Mouse (Mus musculus): ENCODE measurements around the gene Slc25a13. TPM values are rescaled to one million over a fixed set of nuclear protein-coding genes. Genes with fewer than 3 reads are reported as not detected.

The Slc25a13 gene
- polyA plus RNA-seq, 1 experiment, result 0.75 TPM

DNA sequence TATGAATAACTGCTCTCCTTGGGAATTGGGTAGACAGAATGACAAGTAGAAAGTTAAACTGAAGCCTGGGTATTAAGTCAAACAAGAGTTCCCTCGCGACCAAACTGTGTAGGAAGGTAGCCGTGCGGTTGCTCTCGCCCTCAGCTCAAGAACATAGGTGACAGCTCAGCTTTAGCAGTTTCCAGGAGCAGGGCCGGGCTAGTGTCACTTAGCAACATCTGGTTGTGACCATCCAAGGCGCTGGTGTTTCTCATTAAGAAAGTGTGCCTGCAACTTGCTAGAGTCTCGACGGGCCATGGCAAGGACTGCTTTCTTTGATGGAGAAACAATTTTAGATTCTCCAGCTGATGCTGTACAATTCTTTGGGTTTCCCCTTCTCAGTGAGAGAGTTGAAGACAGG, 200.0 kb downstream of the Slc25a13 start:
- Histone ChIP-seq H3K27ac (ENCODE audit: insufficient read depth, low read length) (no peak overlapping the region), H3K4me1 (ENCODE audit: control insufficient read depth, insufficient read depth, insufficient read length) (no peaks in the 10 kb centered on the region), H3K36me3 (ENCODE audit: control insufficient read depth, insufficient read depth, low read length) (no peaks in the 10 kb centered on the region), H3K4me3 (ENCODE audit: extremely low read depth, insufficient read depth, insufficient read length) (no peak overlapping the region), H3K27me3 (ENCODE audit: control insufficient read depth, insufficient read depth, low read length) (no peaks in the 10 kb centered on the region)
- WGBS, result 83% methylated on average over 9 of the region's 9 CpGs
- TF ChIP-seq CTCF (IDR thresholded peaks at IDR 0.05; ENCODE audit: extremely low read depth, insufficient read depth, insufficient read length, insufficient replicate concordance), result no peak
- no peak for TF ChIP-seq POLR2A (IDR thresholded peaks at IDR 0.05; ENCODE audit: low read depth, low read length)
- no peak for DNase-seq (ENCODE audit: low read depth in 1 of 2, low spot score in 2 of 2)

DNA sequence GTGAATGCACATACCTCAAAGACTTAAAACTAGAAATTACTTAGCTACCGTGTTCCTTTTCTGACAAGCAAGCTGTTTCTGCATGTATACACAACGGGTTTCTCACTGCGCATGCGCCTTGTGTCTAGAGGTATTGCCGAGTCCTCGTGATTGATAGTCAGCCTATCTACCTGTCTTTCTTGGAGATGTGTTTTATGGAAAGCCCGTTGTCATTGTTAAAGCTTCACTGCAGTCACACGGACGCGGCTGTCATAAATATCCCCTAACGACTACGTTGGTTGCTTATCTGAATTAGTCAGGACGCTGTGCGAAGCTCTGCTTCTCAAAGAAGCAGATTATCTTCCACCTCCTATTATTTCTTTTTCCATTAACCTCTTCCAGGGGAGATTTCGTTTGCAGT, 201.4 kb downstream of the Slc25a13 start:
- H3K4me1 ChIP-seq (ENCODE audit: control insufficient read depth, insufficient read depth, insufficient read length), result no peaks in the 10 kb centered on the region
- 64% methylated on average over 15 of the region's 15 CpGs for WGBS

DNA sequence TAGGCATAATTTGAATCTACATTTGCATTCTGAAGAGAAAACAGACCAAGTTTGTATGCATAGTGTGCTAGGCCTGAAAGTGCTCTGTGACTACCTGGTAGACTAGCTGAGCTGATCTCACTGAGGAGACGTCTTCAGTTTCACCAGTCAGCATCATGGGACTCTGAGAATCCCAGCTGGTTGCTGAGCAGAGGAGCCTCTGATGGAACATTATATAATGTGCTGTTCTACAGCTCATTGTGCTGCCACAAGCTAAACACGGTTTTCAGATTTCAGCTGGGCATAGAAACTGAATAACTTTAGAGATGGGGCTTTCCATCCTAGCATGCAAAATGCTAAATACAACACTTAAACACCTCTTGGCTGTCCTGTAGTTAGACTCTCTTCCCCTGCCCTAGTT, 205.6 kb downstream of the Slc25a13 start:
- 80% methylated on average over 2 of the region's 2 CpGs for WGBS

More for the DNA sequence above, 201.4 kb downstream of the Slc25a13 start:
- Histone ChIP-seq H3K36me3 (ENCODE audit: control insufficient read depth, insufficient read depth, low read length) (no peaks in the 10 kb centered on the region), H3K27ac (ENCODE audit: insufficient read depth, low read length) (no peak overlapping the region), H3K27me3 (ENCODE audit: control insufficient read depth, insufficient read depth, low read length) (no peaks in the 10 kb centered on the region), H3K4me3 (ENCODE audit: extremely low read depth, insufficient read depth, insufficient read length) (no peak overlapping the region)
- no peak for DNase-seq (ENCODE audit: low read depth in 1 of 2, low spot score in 2 of 2)
- no peak for TF ChIP-seq CTCF (IDR thresholded peaks at IDR 0.05; ENCODE audit: extremely low read depth, insufficient read depth, insufficient read length, insufficient replicate concordance)
- TF ChIP-seq POLR2A (IDR thresholded peaks at IDR 0.05; ENCODE audit: low read depth, low read length), result no peak

DNA sequence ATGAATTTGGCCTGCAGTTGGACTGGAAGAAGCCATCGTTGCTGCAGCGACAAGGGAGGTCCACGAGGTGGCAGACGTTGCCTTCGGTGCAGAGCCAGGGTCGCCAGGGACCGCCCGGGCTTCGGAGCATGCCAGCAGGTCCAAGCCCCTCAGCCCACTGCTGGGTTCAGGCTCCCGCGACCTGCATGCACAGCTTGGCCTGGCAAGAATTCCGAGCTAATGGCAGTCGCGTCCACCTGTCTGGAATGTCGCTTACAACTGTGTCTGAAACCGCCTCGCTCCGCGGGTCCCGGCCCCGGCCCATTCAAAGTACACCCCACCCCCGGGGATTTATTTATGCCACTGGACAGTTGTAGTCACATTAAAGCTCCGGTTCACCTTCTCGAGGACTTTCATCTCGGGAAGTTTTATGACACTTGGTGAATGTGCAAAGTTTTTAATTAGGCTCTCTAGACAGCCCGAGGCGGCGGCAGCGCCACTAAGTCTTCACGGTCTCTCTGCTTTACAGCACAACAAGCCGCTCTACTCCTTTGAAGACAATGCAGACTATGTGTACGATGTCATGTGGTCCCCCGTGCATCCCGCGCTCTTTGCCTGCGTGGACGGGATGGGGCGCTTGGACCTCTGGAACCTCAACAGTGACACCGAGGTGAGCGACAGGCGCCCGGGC, 211.1 kb downstream of the Slc25a13 start:
- no peak for TF ChIP-seq POLR2A (IDR thresholded peaks at IDR 0.05; ENCODE audit: low read depth, low read length)
- peak; percentile 16; the same call in 1 of the 2 replicates for TF ChIP-seq CTCF (IDR thresholded peaks at IDR 0.05; ENCODE audit: extremely low read depth, insufficient read depth, insufficient read length, insufficient replicate concordance)
- Histone ChIP-seq H3K27ac (ENCODE audit: insufficient read depth, low read length) (no peak overlapping the region), H3K36me3 (ENCODE audit: control insufficient read depth, insufficient read depth, low read length) (no peaks in the 10 kb centered on the region), H3K27me3 (ENCODE audit: control insufficient read depth, insufficient read depth, low read length) (peaks cover 3% of the 10 kb centered on the region; the same call in 1 of the 2 replicates), H3K4me3 (ENCODE audit: extremely low read depth, insufficient read depth, insufficient read length) (peak overlapping the region; percentile 47; the same call in 1 of the 2 replicates), H3K4me1 (ENCODE audit: control insufficient read depth, insufficient read depth, insufficient read length) (no peaks in the 10 kb centered on the region)
- peak in 1 of 2 experiments; percentile 17 for DNase-seq (ENCODE audit: low read depth in 1 of 2, low spot score in 2 of 2)
- 8% methylated on average over 42 of the region's 42 CpGs for WGBS

More for the DNA sequence above, 205.6 kb downstream of the Slc25a13 start:
- Histone ChIP-seq H3K4me1 (ENCODE audit: control insufficient read depth, insufficient read depth, insufficient read length) (no peaks in the 10 kb centered on the region), H3K4me3 (ENCODE audit: extremely low read depth, insufficient read depth, insufficient read length) (no peak overlapping the region), H3K27ac (ENCODE audit: insufficient read depth, low read length) (no peak overlapping the region), H3K27me3 (ENCODE audit: control insufficient read depth, insufficient read depth, low read length) (no peaks in the 10 kb centered on the region), H3K36me3 (ENCODE audit: control insufficient read depth, insufficient read depth, low read length) (no peaks in the 10 kb centered on the region)
- no peak for TF ChIP-seq POLR2A (IDR thresholded peaks at IDR 0.05; ENCODE audit: low read depth, low read length)
- TF ChIP-seq CTCF (IDR thresholded peaks at IDR 0.05; ENCODE audit: extremely low read depth, insufficient read depth, insufficient read length, insufficient replicate concordance), result no peak
- DNase-seq (ENCODE audit: low read depth in 1 of 2, low spot score in 2 of 2), result no peak

DNA sequence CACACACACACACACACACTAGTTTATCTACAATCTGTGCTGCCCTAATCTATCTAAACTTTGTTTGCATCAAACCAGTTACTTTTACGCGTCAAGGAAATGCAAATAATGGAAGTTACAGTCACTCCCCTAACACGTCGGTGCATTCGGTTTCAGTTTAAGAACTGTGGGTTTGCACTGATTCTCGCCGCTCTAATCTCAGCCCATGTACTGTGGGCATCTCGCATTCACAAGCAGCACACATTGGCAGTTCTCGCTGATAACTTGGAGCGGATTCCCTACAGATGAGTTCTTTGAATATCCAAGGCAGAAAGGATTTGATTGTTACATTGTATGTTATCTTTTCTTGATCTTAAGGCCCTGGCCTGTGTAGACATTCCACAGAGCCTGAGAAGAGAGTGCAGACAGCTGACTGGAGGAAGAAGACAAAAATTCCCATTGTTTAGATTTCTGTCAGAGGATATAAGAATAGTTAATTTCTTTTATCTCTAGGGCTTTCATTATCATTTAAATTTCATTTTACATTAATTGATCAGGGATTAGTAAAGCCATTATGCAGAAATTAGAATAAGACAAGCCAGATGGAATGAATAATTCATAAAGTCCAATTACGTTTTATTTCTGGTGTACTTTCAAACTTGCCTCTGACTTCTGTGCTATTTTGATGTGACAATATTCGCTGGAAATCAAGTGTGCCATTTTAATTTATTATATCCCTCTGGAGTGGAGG, 212.1 kb downstream of the Slc25a13 start:
- H3K36me3 ChIP-seq (ENCODE audit: control insufficient read depth, insufficient read depth, low read length), result no peaks in the 10 kb centered on the region
- no peak for DNase-seq (ENCODE audit: low read depth in 1 of 2, low spot score in 2 of 2)
- H3K27me3 ChIP-seq (ENCODE audit: control insufficient read depth, insufficient read depth, low read length), result peaks cover 3% of the 10 kb centered on the region; the same call in 1 of the 2 replicates
- WGBS, result 75% methylated on average over 12 of the region's 12 CpGs
- no peak overlapping the region for H3K4me3 ChIP-seq (ENCODE audit: extremely low read depth, insufficient read depth, insufficient read length)
- TF ChIP-seq POLR2A (IDR thresholded peaks at IDR 0.05; ENCODE audit: low read depth, low read length) (no peak), CTCF (IDR thresholded peaks at IDR 0.05; ENCODE audit: extremely low read depth, insufficient read depth, insufficient read length, insufficient replicate concordance) (no peak)
- no peak overlapping the region for H3K27ac ChIP-seq (ENCODE audit: insufficient read depth, low read length)
- no peaks in the 10 kb centered on the region for H3K4me1 ChIP-seq (ENCODE audit: control insufficient read depth, insufficient read depth, insufficient read length)

DNA sequence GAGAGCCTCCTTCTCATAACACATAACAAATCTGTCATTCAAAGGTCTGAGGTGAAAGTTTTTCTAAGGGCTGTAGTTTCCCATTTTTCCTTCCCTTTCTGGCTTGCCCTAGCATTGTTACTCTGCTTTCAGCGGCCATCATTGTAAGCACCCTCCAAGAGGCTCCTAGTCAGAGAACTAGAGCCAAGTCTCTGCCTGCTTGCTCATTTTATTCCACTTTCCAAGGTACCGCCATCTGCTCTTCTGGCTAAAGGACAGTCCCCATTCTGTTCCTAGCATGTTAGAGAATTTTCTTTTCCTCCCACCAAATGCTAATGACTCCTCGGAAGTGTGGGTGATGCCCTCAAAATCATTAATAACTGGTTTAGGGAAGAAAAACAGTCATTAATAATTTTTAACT, 214.9 kb downstream of the Slc25a13 start:
- Histone ChIP-seq H3K4me1 (ENCODE audit: control insufficient read depth, insufficient read depth, insufficient read length) (no peaks in the 10 kb centered on the region), H3K36me3 (ENCODE audit: control insufficient read depth, insufficient read depth, low read length) (no peaks in the 10 kb centered on the region), H3K27me3 (ENCODE audit: control insufficient read depth, insufficient read depth, low read length) (peaks cover 3% of the 10 kb centered on the region; the same call in 1 of the 2 replicates), H3K4me3 (ENCODE audit: extremely low read depth, insufficient read depth, insufficient read length) (no peak overlapping the region), H3K27ac (ENCODE audit: insufficient read depth, low read length) (no peak overlapping the region)
- TF ChIP-seq POLR2A (IDR thresholded peaks at IDR 0.05; ENCODE audit: low read depth, low read length) (no peak), CTCF (IDR thresholded peaks at IDR 0.05; ENCODE audit: extremely low read depth, insufficient read depth, insufficient read length, insufficient replicate concordance) (no peak)
- 90% methylated on average over 3 of the region's 3 CpGs for WGBS
- no peak for DNase-seq (ENCODE audit: low read depth in 1 of 2, low spot score in 2 of 2)
